ENCODE assay signal across 9 mouse cellular contexts in genomic region chr2:157079701-157080180, GRCm38 (mm10). TPM values are rescaled to one million over a fixed set of nuclear protein-coding genes. Genes with fewer than 3 reads are reported as not detected.
DNase-seq lines count a peak whose midpoint lies in the region; ATAC-seq and TF ChIP-seq lines count a peak whose summit lies in the region.
"Had no signal": no experiment of that assay in that cellular context is flagged by ENCODE, and none has a peak within 500 bp of the region (broad histone marks: within the 10 kb centered on the region; RNA-seq: fewer than 3 reads in every experiment).

No protein-coding gene starts in this region.

- H3K4me3 ChIP-seq in heart, embryonic 14.5 days (ENCODE audit: control insufficient read depth in 1 of 2, insufficient read depth in 1 of 2, low read depth in 1 of 2, low read length in 2 of 2): peak overlapping the region; percentile 78 to 95
- H3K4me3 ChIP-seq in ES-Bruce4 (ENCODE audit: low read depth, low read length): peak overlapping the region; percentile 88
- peak overlapping the region; percentile 85 for H3K4me3 ChIP-seq in forebrain, embryonic 16.5 days (replicated peaks; ENCODE audit: low read length)
- H3K4me3 ChIP-seq in liver, postnatal 0 days (ENCODE audit: low read depth, low read length): peak overlapping the region; percentile 50

- peak overlapping the region; percentile 91 for H3K4me2 ChIP-seq in heart, embryonic 14.5 days (ENCODE audit: low read length)
- peak overlapping the region; percentile 80 for H3K4me2 ChIP-seq in forebrain, embryonic 16.5 days (ENCODE audit: low read length)
- peak overlapping the region; percentile 73 for H3K4me2 ChIP-seq in liver, postnatal 0 days (ENCODE audit: low read depth, low read length)

- ATAC-seq in heart, embryonic 14.5 days (ENCODE audit: insufficient number of reproducible peaks, insufficient read depth, low FRiP score, low read depth): no peak
- ATAC-seq in forebrain, embryonic 16.5 days: no peak
- no peak for ATAC-seq in liver, postnatal 0 days

- no peak for DNase-seq in heart, adult 11 months
- no peak for DNase-seq in liver, postnatal 0 days
- DNase-seq in urinary bladder, postnatal 25 days (ENCODE audit: low spot score): no peak
- DNase-seq in spleen, postnatal 10 days (ENCODE audit: low spot score in 2 of 2): no peak
- no peak for DNase-seq in urinary bladder, adult 18-20 months (ENCODE audit: low spot score in 2 of 2)

- 12% methylated on average over 16 of the region's 16 CpGs for WGBS in heart, embryonic 14.5 days
- WGBS in forebrain, embryonic 16.5 days: 13% methylated on average over 16 of the region's 16 CpGs
- 22% methylated on average over 16 of the region's 16 CpGs for WGBS in liver, postnatal 0 days (ENCODE audit: insufficient replicate concordance)

- peak overlapping the region; percentile 82 to 94 for H3K27ac ChIP-seq in heart, embryonic 14.5 days (replicated peaks in 1 of 2; ENCODE audit: control insufficient read depth in 1 of 2, insufficient read depth in 1 of 2, low read depth in 2 of 2, low read length in 2 of 2)
- H3K27ac ChIP-seq in ES-Bruce4 (ENCODE audit: insufficient read depth, low read length): no peak overlapping the region
- peak overlapping the region; percentile 98 for H3K27ac ChIP-seq in forebrain, embryonic 16.5 days (ENCODE audit: low read length)
- H3K27ac ChIP-seq in liver, postnatal 0 days (ENCODE audit: low read depth): no peak overlapping the region

- H3K4me1 ChIP-seq in heart, embryonic 14.5 days (ENCODE audit: control insufficient read depth in 2 of 2, insufficient read depth in 2 of 2, low read length in 2 of 2): peaks cover 34 to 38% of the 10 kb centered on the region in 2 experiments
- H3K4me1 ChIP-seq in ES-Bruce4 (ENCODE audit: control insufficient read depth, insufficient read depth, low read length): no peaks in the 10 kb centered on the region
- peaks cover 35% of the 10 kb centered on the region for H3K4me1 ChIP-seq in forebrain, embryonic 16.5 days (replicated peaks; ENCODE audit: control insufficient read depth, insufficient read depth, low read length)
- peaks cover 21% of the 10 kb centered on the region for H3K4me1 ChIP-seq in liver, postnatal 0 days (ENCODE audit: insufficient read depth)

- peak overlapping the region; percentile 97 for H3K9ac ChIP-seq in heart, embryonic 14.5 days (ENCODE audit: low read length)
- peak overlapping the region; percentile 85 for H3K9ac ChIP-seq in ES-Bruce4 (ENCODE audit: low read depth, poor library complexity, severe bottlenecking)
- H3K9ac ChIP-seq in forebrain, embryonic 16.5 days (replicated peaks; ENCODE audit: low read depth, low read length): peak overlapping the region; percentile 96
- H3K9ac ChIP-seq in liver, postnatal 0 days (replicated peaks): peak overlapping the region; percentile 69

- TF ChIP-seq CTCF in ES-Bruce4 (IDR thresholded peaks at IDR 0.05; ENCODE audit: low read depth, low read length): no peak
- no peak for TF ChIP-seq CTCF in liver, postnatal 0 days (IDR thresholded peaks at IDR 0.05; ENCODE audit: low read depth)

- peaks cover 11% of the 10 kb centered on the region; the same call in 1 of the 2 replicates for H3K36me3 ChIP-seq in heart, embryonic 14.5 days (ENCODE audit: control insufficient read depth, insufficient read depth, low read length)
- no peaks in the 10 kb centered on the region for H3K36me3 ChIP-seq in ES-Bruce4 (ENCODE audit: control insufficient read depth, insufficient read depth, low read length, poor library complexity, severe bottlenecking)
- no peaks in the 10 kb centered on the region for H3K36me3 ChIP-seq in forebrain, embryonic 16.5 days (ENCODE audit: control insufficient read depth, insufficient read depth)
- H3K36me3 ChIP-seq in liver, postnatal 0 days (replicated peaks; ENCODE audit: insufficient read depth, low read length): no peaks in the 10 kb centered on the region
- H3K36me3 ChIP-seq: G1E had no signal

- TF ChIP-seq EP300 in ES-Bruce4 (IDR thresholded peaks at IDR 0.05; ENCODE audit: insufficient read depth, low read depth, low read length): no peak
- no peak for TF ChIP-seq EP300 in liver, postnatal 0 days (IDR thresholded peaks at IDR 0.05; ENCODE audit: low read depth)

- TF ChIP-seq POLR2A in ES-Bruce4 (IDR thresholded peaks at IDR 0.05; ENCODE audit: insufficient read depth, low read length): no peak

- H3K27me3 ChIP-seq in heart, embryonic 14.5 days (ENCODE audit: control insufficient read depth, insufficient read depth, low read length): no peaks in the 10 kb centered on the region
- H3K27me3 ChIP-seq in ES-Bruce4 (ENCODE audit: control insufficient read depth, insufficient read depth, low read length, poor library complexity, severe bottlenecking): peaks cover 5% of the 10 kb centered on the region; the same call in 1 of the 2 replicates
- no peaks in the 10 kb centered on the region for H3K27me3 ChIP-seq in forebrain, embryonic 16.5 days (replicated peaks; ENCODE audit: control insufficient read depth, insufficient read depth, low read length)
- peaks cover 32% of the 10 kb centered on the region for H3K27me3 ChIP-seq in liver, postnatal 0 days (ENCODE audit: insufficient read depth, low read length)

- no peaks in the 10 kb centered on the region for H3K9me3 ChIP-seq in heart, embryonic 14.5 days (ENCODE audit: control insufficient read depth, low read length)
- H3K9me3 ChIP-seq in ES-Bruce4 (replicated peaks; ENCODE audit: control insufficient read depth, insufficient read depth, low read length, poor library complexity, severe bottlenecking): no peaks in the 10 kb centered on the region
- H3K9me3 ChIP-seq in forebrain, embryonic 16.5 days (ENCODE audit: control insufficient read depth, low read length): no peaks in the 10 kb centered on the region
- H3K9me3 ChIP-seq in liver, postnatal 0 days (ENCODE audit: low read length): no peaks in the 10 kb centered on the region

RNA-seq across cellular contexts. Expression of gene Soga1, which starts 0.7 kb away (rescaled TPM):
- 4.1 and 5.0 TPM in 2 replicates for polyA plus RNA-seq in heart, embryonic 14.5 days (2014; fragmentation: Nextera tagmentation; extraction: Ambion mirVana)
- 9.8 and 11.5 TPM in 2 replicates for polyA plus RNA-seq in ES-Bruce4 (2011; ENCODE audit: insufficient read depth, insufficient read length, low read depth, missing spikeins)
- 4.7 and 5.8 TPM in 2 replicates for polyA plus RNA-seq in forebrain, embryonic 16.5 days (2015; fragmentation: Nextera tagmentation; extraction: Ambion mirVana)
- 0.65 and 1.0 TPM in 2 replicates for polyA plus RNA-seq in liver, postnatal 0 days (2015; fragmentation: Nextera tagmentation; extraction: Ambion mirVana)

RNA-seq across cellular contexts. Expression of gene Tldc2, which starts 7.1 kb away (rescaled TPM):
- polyA plus RNA-seq in heart, embryonic 14.5 days (2014; fragmentation: Nextera tagmentation; extraction: Ambion mirVana): not detected in 2 replicates
- not detected in 2 replicates for polyA plus RNA-seq in ES-Bruce4 (2011; ENCODE audit: insufficient read depth, insufficient read length, low read depth, missing spikeins)
- polyA plus RNA-seq in forebrain, embryonic 16.5 days (2015; fragmentation: Nextera tagmentation; extraction: Ambion mirVana): not detected in 2 replicates
- polyA plus RNA-seq in liver, postnatal 0 days (2015; fragmentation: Nextera tagmentation; extraction: Ambion mirVana): not detected in 2 replicates
- polyA plus RNA-seq: G1E had no signal

RNA-seq across cellular contexts. Expression of gene Samhd1, which starts 55.3 kb away (rescaled TPM):
- 18.3 and 19.6 TPM in 2 replicates for polyA plus RNA-seq in heart, embryonic 14.5 days (2014; fragmentation: Nextera tagmentation; extraction: Ambion mirVana)
- 77.6 and 82.5 TPM in 2 replicates for polyA plus RNA-seq in ES-Bruce4 (2011; ENCODE audit: insufficient read depth, insufficient read length, low read depth, missing spikeins)
- 10.2 and 11.0 TPM in 2 replicates for polyA plus RNA-seq in forebrain, embryonic 16.5 days (2015; fragmentation: Nextera tagmentation; extraction: Ambion mirVana)
- polyA plus RNA-seq in liver, postnatal 0 days (2015; fragmentation: Nextera tagmentation; extraction: Ambion mirVana): 16.5 and 17.3 TPM in 2 replicates

Comparison
In these comparisons a context has a peak if more than half of its experiments do, and no peak if none do; other contexts are left out.
1. H3K27ac ChIP-seq: peak in heart, embryonic 14.5 days (2 of 2) and forebrain, embryonic 16.5 days (single experiment); none in ES-Bruce4 (single experiment) and liver, postnatal 0 days (single experiment).
2. Peak in every context shown above with its lines, with median percentiles within 50 percentile points of each other: H3K4me2 ChIP-seq, H3K4me3 ChIP-seq and H3K9ac ChIP-seq.